Mouse (Mus musculus): ENCODE results near the gene Lpp. TPM values are rescaled to one million over a fixed set of nuclear protein-coding genes. Genes with fewer than 3 reads are reported as not detected.

The Lpp gene
- polyA plus RNA-seq, 1 experiment from 2014 or later: 45.3 TPM

DNA sequence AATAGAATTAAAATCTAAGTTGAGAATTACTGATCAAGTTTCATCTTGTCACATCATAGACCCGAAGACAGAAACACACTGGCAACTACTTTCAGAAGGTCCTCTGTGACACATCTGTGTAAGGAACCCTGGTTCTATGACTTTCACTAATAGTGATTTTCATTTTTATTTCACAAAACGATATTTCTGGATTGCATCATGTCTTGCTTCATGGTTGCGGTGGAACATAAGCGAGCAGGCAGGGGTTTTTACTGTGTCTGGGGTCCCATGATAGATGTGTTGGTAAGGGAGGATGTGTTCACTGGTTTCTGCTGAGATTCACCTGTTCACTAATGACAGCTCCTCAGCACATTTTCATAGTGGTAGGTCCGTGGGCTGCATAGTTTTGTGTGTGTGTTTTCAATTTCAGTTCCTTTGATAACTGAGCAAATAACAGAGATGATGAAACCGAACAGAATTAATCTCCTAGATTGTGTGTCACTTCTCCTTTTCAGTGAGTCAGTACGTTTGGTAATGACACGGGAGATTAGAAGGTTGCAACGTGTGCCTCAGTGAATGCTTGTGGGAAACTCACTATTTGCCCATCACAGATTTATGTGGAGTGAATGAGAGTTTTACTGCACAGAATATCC lies 466.3 kb downstream of the Lpp start:
- H3K9me3 ChIP-seq (replicated peaks): no peaks in the 10 kb centered on the region
- H3K36me3 ChIP-seq: no peaks in the 10 kb centered on the region
- no peak overlapping the region for H3K27ac ChIP-seq
- H3K4me3 ChIP-seq: no peak overlapping the region
- no peaks in the 10 kb centered on the region for H3K27me3 ChIP-seq (ENCODE audit: low read depth, poor library complexity, severe bottlenecking)
- H3K4me1 ChIP-seq: peaks cover 4% of the 10 kb centered on the region; the same call in 1 of the 2 replicates
- no peak for DNase-seq (ENCODE audit: low spot score)
- WGBS: 91% methylated on average over 9 of the region's 9 CpGs

DNA sequence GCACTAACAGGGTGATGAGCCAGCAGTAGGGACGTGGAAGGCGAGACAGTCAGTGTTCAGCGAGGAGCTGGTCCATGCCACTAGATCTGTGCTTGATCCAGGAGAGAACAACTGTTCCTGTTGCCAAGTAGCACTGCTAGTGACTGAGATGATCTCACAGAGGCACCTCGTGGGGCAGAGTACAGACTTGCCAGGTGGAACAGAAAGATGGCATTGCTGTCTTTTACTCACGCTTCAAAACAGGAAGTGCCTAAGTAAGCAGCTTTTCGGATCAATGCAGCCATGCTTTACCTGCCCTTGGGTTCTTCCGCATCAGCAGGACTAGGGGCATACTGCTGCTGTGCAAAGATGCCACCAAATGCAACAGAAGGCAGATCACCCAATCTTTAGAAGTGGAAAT lies 467.1 kb downstream of the Lpp start:
- WGBS: 89% methylated on average over 7 of the region's 7 CpGs
- Histone ChIP-seq H3K27me3 (ENCODE audit: low read depth, poor library complexity, severe bottlenecking) (no peaks in the 10 kb centered on the region), H3K4me3 (no peak overlapping the region), H3K27ac (no peak overlapping the region), H3K9me3 (replicated peaks) (no peaks in the 10 kb centered on the region), H3K36me3 (no peaks in the 10 kb centered on the region), H3K4me1 (peaks cover 4% of the 10 kb centered on the region; the same call in 1 of the 2 replicates)
- DNase-seq (ENCODE audit: low spot score): no peak

DNA sequence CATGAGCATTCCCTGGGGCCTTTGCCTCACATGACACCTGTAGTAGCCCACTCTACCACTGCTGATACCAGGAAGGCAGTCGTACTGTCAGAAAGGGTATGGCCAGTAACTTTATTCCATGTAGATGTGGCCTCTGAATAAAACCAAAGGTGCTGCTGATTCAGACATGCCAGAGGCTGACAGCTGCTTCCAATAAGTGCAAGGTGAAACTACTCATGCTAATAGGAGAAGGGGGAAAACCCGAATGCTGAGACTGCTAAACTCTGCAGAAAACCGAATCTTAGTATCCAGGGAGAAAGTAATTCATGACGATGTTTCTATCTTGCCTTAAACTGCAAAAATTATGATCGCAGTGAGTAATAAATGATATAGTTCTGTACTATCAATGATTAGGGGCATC lies 468.1 kb downstream of the Lpp start:
- H3K9me3 ChIP-seq (replicated peaks): no peaks in the 10 kb centered on the region
- H3K27ac ChIP-seq: no peak overlapping the region
- no peaks in the 10 kb centered on the region for H3K27me3 ChIP-seq (ENCODE audit: low read depth, poor library complexity, severe bottlenecking)
- peaks cover 4% of the 10 kb centered on the region; the same call in 1 of the 2 replicates for H3K4me1 ChIP-seq
- H3K36me3 ChIP-seq: no peaks in the 10 kb centered on the region
- H3K4me3 ChIP-seq: no peak overlapping the region
- WGBS: 81% methylated on average over 5 of the region's 5 CpGs
- no peak for DNase-seq (ENCODE audit: low spot score)

DNA sequence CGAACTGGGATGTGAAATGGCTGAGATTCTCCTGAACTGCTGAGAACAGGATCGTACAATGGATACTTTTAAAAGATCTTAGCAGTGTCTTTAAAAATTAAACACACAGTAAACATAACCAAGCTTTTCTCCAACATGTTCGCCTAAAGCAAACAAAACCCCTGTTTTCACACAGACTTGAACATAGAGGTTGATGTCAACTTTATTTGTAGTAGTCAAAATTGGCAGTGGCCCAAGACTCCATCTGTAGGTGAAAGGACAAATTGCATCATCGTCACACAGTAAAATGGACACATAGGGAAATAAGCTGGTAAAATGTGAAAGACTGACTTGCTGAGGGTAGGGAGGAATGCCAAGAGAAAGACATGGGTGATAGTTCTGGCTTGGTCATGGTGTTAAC lies 480.9 kb downstream of the Lpp start:
- 82% methylated on average over 4 of the region's 4 CpGs for WGBS
- no peak overlapping the region for H3K4me3 ChIP-seq
- no peak for DNase-seq (ENCODE audit: low spot score)
- H3K27me3 ChIP-seq (ENCODE audit: low read depth, poor library complexity, severe bottlenecking): no peaks in the 10 kb centered on the region
- no peaks in the 10 kb centered on the region for H3K9me3 ChIP-seq (replicated peaks)
- H3K4me1 ChIP-seq: no peaks in the 10 kb centered on the region
- H3K36me3 ChIP-seq: peaks cover 11% of the 10 kb centered on the region
- H3K27ac ChIP-seq: no peak overlapping the region

DNA sequence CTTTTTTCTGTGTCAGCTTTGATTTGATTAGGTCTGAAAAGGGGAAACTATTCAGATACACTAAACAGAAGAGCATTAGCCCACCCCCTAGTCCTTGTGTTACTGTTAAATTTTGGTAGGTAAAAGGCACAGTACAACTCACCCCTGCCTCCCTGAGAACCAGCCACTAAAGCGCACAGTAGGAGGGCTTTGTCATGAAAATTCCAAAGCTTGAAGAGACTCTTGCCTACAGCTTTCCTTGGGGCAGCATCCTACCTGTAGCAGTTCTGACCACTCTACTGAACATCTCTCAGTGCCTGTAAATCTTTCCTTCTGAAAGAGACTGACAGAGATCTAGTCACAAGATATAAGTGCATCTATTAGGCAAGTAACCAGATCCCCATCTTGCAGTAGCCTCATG lies 482.4 kb downstream of the Lpp start:
- Histone ChIP-seq H3K36me3 (peaks cover 8% of the 10 kb centered on the region), H3K4me3 (no peak overlapping the region), H3K9me3 (replicated peaks) (no peaks in the 10 kb centered on the region), H3K27me3 (ENCODE audit: low read depth, poor library complexity, severe bottlenecking) (no peaks in the 10 kb centered on the region), H3K27ac (no peak overlapping the region), H3K4me1 (no peaks in the 10 kb centered on the region)
- no peak for DNase-seq (ENCODE audit: low spot score)
- 61% methylated on average over 1 of the region's 1 CpGs for WGBS

DNA sequence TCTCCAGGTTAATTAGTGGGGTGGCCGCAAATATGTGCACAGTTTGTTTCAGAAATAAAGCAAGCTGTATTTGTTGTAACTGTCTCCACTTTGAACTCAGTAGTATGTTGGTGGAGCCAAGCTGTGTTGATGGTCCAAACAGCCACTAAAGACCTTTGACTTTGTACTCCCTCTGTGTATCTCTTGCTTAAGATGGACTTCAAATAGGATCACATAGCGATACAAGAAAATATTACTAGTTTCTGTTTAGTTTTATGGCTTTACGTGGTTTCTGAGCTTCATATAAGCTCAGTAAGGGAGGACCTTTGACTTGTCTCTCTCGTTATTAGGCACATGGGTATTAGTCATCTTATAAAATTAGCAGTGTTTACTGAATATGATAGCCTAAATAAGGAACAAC lies 485.7 kb downstream of the Lpp start:
- H3K27ac ChIP-seq: no peak overlapping the region
- DNase-seq (ENCODE audit: low spot score): no peak
- 88% methylated on average over 4 of the region's 4 CpGs for WGBS
- no peaks in the 10 kb centered on the region for H3K4me1 ChIP-seq
- no peak overlapping the region for H3K4me3 ChIP-seq
- no peaks in the 10 kb centered on the region for H3K36me3 ChIP-seq
- H3K27me3 ChIP-seq (ENCODE audit: low read depth, poor library complexity, severe bottlenecking): no peaks in the 10 kb centered on the region
- H3K9me3 ChIP-seq (replicated peaks): no peaks in the 10 kb centered on the region

DNA sequence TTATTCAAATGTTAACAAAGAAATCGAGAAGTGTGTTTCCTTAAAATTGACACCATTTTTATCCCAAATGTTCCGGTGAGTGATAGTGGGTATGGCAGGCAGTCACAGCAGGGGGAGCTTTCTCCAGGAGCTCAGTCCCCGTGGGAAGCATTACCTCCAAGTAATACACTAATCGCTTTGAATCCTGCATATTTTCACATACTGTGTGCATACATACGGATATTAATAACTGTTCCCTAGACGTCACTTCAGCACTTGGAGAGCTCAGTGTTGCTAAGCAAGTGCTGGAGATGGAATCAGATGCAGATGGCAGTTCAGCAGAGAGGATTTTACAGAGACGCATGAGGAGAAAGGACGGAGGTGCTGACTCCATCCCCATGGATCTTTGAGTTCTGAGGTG lies 487.4 kb downstream of the Lpp start:
- Histone ChIP-seq H3K36me3 (no peaks in the 10 kb centered on the region), H3K27ac (no peak overlapping the region), H3K27me3 (ENCODE audit: low read depth, poor library complexity, severe bottlenecking) (no peaks in the 10 kb centered on the region), H3K4me3 (no peak overlapping the region), H3K4me1 (no peaks in the 10 kb centered on the region), H3K9me3 (replicated peaks) (no peaks in the 10 kb centered on the region)
- no peak for DNase-seq (ENCODE audit: low spot score)
- WGBS: 79% methylated on average over 8 of the region's 8 CpGs

DNA sequence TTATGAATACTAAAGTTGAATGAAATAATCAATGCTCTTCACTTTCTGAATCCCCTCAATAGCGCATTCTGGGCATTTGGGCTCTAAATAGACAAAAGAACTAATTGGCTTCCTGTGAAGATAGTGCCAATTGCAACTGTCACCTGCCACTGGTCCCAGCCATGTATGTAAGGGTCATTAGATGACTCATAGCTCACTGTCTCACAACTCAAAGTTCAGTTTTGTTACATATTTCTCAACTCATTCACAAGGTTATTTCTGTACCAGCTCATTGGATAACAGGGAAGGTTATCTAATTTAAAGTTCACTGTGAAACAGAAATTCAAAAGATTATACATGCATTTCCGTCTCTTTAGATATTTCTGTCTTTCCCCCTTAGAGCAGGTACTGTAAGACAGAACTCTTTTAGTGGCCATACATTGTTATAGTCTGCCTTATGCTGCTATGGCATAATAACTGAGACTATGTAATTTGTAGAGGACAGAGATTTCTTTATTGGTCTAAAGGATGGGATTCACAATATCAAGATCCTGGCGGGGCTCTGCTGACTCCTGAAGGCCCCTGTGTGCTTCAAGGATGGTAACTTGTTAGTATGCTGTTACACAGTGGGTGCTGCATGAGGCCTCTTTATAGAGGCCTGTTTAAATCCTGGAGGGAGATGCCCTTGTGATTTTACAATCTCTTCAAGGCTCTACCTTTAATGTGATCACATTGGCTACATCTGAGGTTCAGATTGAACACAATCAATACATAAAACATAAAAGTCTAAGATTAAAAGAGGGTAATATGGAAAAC lies 488.9 kb downstream of the Lpp start:
- H3K36me3 ChIP-seq: no peaks in the 10 kb centered on the region

DNA sequence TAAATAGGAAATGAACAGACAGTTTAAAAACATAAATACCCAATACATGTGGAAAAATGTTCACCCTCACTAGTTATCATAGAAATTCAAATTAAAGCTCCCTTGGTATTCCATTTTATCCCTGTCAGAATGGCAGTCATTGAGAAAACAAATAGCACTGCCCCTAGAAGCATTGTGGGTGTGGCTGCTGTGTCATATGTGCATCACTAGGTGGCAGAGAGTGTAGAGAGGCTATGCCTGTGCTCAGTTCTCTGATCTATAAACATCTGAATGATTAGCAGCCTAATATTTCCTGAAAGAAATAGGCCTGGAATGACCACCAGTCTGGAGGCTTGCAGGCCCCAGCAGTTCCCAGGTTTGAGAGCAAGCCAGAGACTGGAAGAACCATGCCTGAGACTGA lies 490.7 kb downstream of the Lpp start:
- no peaks in the 10 kb centered on the region for H3K27me3 ChIP-seq (ENCODE audit: low read depth, poor library complexity, severe bottlenecking)
- no peaks in the 10 kb centered on the region for H3K9me3 ChIP-seq (replicated peaks)
- H3K27ac ChIP-seq: no peak overlapping the region
- H3K4me3 ChIP-seq: no peak overlapping the region
- H3K36me3 ChIP-seq: no peaks in the 10 kb centered on the region
- peaks cover 16% of the 10 kb centered on the region for H3K4me1 ChIP-seq
- DNase-seq (ENCODE audit: low spot score): no peak

More for the DNA sequence above, 488.9 kb downstream of the Lpp start:
- H3K27ac ChIP-seq: no peak overlapping the region
- peaks cover 13% of the 10 kb centered on the region for H3K4me1 ChIP-seq
- H3K27me3 ChIP-seq (ENCODE audit: low read depth, poor library complexity, severe bottlenecking): no peaks in the 10 kb centered on the region
- H3K4me3 ChIP-seq: no peak overlapping the region
- no peak for DNase-seq (ENCODE audit: low spot score)
- H3K9me3 ChIP-seq (replicated peaks): no peaks in the 10 kb centered on the region
- WGBS: 87% methylated on average over 3 of the region's 3 CpGs

DNA sequence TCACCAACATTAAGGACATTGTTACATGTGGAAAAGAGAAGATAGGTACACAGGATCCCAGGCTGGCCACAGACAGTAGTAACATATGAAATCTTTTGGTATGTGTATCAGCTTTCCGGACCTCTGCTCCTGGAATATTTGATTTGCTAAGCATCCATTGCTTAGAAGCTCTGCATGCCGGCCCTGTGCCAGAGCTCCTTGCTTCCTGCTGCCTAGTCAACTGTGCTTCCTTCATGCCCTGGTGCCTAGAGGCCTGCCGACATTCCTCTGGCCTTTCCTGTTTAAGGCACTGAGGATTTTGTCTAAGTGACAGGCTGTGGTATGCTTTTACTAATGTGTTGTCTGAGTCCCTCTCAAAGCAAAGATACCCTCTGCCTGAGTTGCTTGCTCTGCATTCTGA lies 493.0 kb downstream of the Lpp start:
- Histone ChIP-seq H3K4me3 (no peak overlapping the region), H3K27ac (no peak overlapping the region), H3K4me1 (peaks cover 16% of the 10 kb centered on the region), H3K36me3 (no peaks in the 10 kb centered on the region), H3K9me3 (replicated peaks) (no peaks in the 10 kb centered on the region), H3K27me3 (ENCODE audit: low read depth, poor library complexity, severe bottlenecking) (no peaks in the 10 kb centered on the region)
- 62% methylated on average over 3 of the region's 3 CpGs for WGBS
- no peak for DNase-seq (ENCODE audit: low spot score)

DNA sequence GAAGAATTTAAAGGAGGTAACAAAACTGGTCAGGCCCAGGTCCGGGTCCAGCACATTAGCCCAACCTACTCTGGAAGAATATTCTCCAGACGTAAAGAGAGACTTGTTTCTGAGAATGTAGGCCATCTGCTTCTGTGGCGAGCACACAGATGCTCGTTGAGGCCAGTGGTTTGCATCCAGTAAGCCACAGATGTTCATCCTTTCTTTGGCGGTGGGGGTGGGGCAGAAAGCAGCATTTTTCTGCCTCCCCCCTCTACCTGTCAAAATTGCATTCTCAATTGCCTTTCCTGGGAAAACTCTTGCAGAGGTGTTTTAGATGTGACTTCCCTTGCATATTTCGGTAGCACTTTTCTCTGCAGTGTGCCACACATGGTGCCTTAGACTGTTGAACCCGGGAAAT lies 493.6 kb downstream of the Lpp start:
- no peaks in the 10 kb centered on the region for H3K27me3 ChIP-seq (ENCODE audit: low read depth, poor library complexity, severe bottlenecking)
- no peaks in the 10 kb centered on the region for H3K9me3 ChIP-seq (replicated peaks)
- 54% methylated on average over 7 of the region's 7 CpGs for WGBS
- no peak for DNase-seq (ENCODE audit: low spot score)
- no peak overlapping the region for H3K4me3 ChIP-seq
- peaks cover 16% of the 10 kb centered on the region for H3K4me1 ChIP-seq
- H3K27ac ChIP-seq: no peak overlapping the region
- no peaks in the 10 kb centered on the region for H3K36me3 ChIP-seq

DNA sequence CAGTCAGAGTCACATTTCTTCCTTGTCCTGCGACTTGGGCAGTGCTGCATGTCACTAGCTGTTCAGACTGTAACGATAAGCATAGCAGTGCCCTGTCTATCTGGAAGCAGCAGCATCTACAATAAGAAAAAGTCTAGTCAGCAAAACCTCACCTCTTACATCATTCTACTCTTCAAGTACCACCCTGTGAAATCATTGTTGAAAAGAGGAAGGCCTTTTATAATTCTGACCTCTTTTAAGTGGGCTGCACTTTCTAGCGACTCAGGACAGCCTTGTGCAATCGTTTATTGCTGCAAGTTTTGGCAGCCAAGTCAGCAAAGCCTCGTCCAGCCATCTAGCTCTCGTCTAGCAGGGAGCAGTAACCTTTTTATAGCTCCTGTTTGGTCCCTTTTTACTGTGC lies 498.1 kb downstream of the Lpp start:
- no peak overlapping the region for H3K4me3 ChIP-seq
- H3K4me1 ChIP-seq: peaks cover 13% of the 10 kb centered on the region
- H3K27ac ChIP-seq: no peak overlapping the region
- H3K27me3 ChIP-seq (ENCODE audit: low read depth, poor library complexity, severe bottlenecking): no peaks in the 10 kb centered on the region
- H3K9me3 ChIP-seq (replicated peaks): no peaks in the 10 kb centered on the region
- no peaks in the 10 kb centered on the region for H3K36me3 ChIP-seq
- DNase-seq (ENCODE audit: low spot score): no peak
- WGBS: 53% methylated on average over 6 of the region's 6 CpGs

DNA sequence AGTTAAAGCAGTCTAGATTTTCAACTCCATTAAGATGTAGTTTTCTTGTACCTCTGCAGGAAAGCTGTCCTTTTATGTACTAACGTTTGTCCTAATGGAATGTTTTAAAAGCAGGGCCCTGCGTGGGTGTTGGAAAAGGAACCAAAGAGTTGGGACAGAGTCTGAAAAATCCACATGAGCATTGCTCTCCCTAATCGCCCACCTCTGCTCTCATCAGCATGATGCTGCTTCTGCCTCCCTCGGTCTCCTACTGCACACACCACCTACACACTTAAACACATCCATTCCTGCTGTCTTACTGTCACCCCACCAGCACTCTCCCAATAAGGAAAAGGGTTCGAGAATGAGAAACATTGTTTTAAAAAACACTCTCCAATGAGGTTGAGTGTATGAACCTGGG lies 501.9 kb downstream of the Lpp start:
- WGBS: 78% methylated on average over 5 of the region's 5 CpGs
- no peak for DNase-seq (ENCODE audit: low spot score)
- Histone ChIP-seq H3K27me3 (ENCODE audit: low read depth, poor library complexity, severe bottlenecking) (no peaks in the 10 kb centered on the region), H3K36me3 (no peaks in the 10 kb centered on the region), H3K9me3 (replicated peaks) (no peaks in the 10 kb centered on the region), H3K4me1 (peaks cover 6% of the 10 kb centered on the region), H3K27ac (no peak overlapping the region), H3K4me3 (no peak overlapping the region)

Data from limb, embryonic 10.5 days (tissue).